Mouse (Mus musculus) macrophage (primary cell): ENCODE data around the gene Ppp2r5b. TPM values are rescaled to one million over a fixed set of nuclear protein-coding genes. Genes with fewer than 3 reads are reported as not detected.

Source experiments
- polyA plus RNA-seq: library from polyadenylated mRNA; stranded (reverse); fragments of 250-400 nt; gene quantifications from 3 replicates; pipeline ENCODE4 v1.2.4, GENCODE M21; 2018; ENCODE audit warnings: inconsistent platforms

Ppp2r5b gene
- polyA plus RNA-seq, 1 experiment from 2014 or later = 11.2 TPM

Other genes with a start within 250 kb of the Ppp2r5b start
- not detected in 3 replicates for gene Slc22a20, start 249.7 kb downstream of the Ppp2r5b start, polyA plus RNA-seq
- 49.5 to 59.9 TPM (median 56.3 TPM) in 3 replicates for gene Capn1, start 220.0 kb downstream of the Ppp2r5b start, polyA plus RNA-seq
- gene Syvn1, start 189.3 kb downstream of the Ppp2r5b start, polyA plus RNA-seq = 32.9 to 40.2 TPM (median 33.2 TPM) in 3 replicates
- 21.9 to 37.4 TPM (median 33.3 TPM) in 3 replicates for gene Mrpl49, start 178.1 kb downstream of the Ppp2r5b start, polyA plus RNA-seq
- 767 to 1,640 TPM (median 1,335 TPM) in 3 replicates for gene Fau, start 178.0 kb downstream of the Ppp2r5b start, polyA plus RNA-seq
- gene Znhit2, start 174.7 kb downstream of the Ppp2r5b start, polyA plus RNA-seq = 4.0 to 21.8 TPM (median 18.1 TPM) in 3 replicates
- gene Tm7sf2, start 167.5 kb downstream of the Ppp2r5b start, polyA plus RNA-seq = 4.6 to 21.1 TPM (median 17.5 TPM) in 3 replicates
- gene Vps51, start 158.6 kb downstream of the Ppp2r5b start, polyA plus RNA-seq = 20.2 to 48.8 TPM (median 37.7 TPM) in 3 replicates
- not detected in 3 replicates for gene Tmem262, start 155.8 kb downstream of the Ppp2r5b start, polyA plus RNA-seq
- gene Gm28374, start 153.6 kb downstream of the Ppp2r5b start, polyA plus RNA-seq = 0.26 TPM in 1 of 3 replicates, not detected in the others
- 28.7 to 39.1 TPM (median 33.7 TPM) in 3 replicates for gene Zfpl1, start 150.9 kb downstream of the Ppp2r5b start, polyA plus RNA-seq
- gene Cdca5, start 150.9 kb downstream of the Ppp2r5b start, polyA plus RNA-seq = 1.4 to 7.1 TPM (median 2.5 TPM) in 3 replicates
- gene AC131692.1, start 141.5 kb downstream of the Ppp2r5b start, polyA plus RNA-seq = 0.29 TPM in 1 of 3 replicates, not detected in the others
- gene Naaladl1, start 130.1 kb downstream of the Ppp2r5b start, polyA plus RNA-seq = not detected in 3 replicates
- 1.4 to 11.0 TPM (median 6.6 TPM) in 3 replicates for gene Sac3d1, start 117.2 kb downstream of the Ppp2r5b start, polyA plus RNA-seq
- 28.8 to 41.8 TPM (median 33.8 TPM) in 3 replicates for gene Snx15, start 107.6 kb downstream of the Ppp2r5b start, polyA plus RNA-seq
- gene Batf2, start 94.9 kb downstream of the Ppp2r5b start, polyA plus RNA-seq = 5.7 to 15.6 TPM (median 5.9 TPM) in 3 replicates
- gene Arl2, start 94.3 kb downstream of the Ppp2r5b start, polyA plus RNA-seq = 24.6 to 32.9 TPM (median 27.4 TPM) in 3 replicates
- 0.11 TPM in 1 of 3 replicates, not detected in the others for gene Majin, start 51.5 kb downstream of the Ppp2r5b start, polyA plus RNA-seq
- not detected in 3 replicates for gene Gpha2, start 9.5 kb downstream of the Ppp2r5b start, polyA plus RNA-seq
- 8.9 to 17.0 TPM (median 9.9 TPM) in 3 replicates for gene Atg2a, start 5.8 kb upstream of the Ppp2r5b start, polyA plus RNA-seq
- gene Ehd1, start 40.9 kb upstream of the Ppp2r5b start, polyA plus RNA-seq = 42.9 to 146 TPM (median 81.6 TPM) in 3 replicates
- gene Cdc42bpg, start 70.6 kb upstream of the Ppp2r5b start, polyA plus RNA-seq = 1.3 to 3.5 TPM (median 2.8 TPM) in 3 replicates
- 16.4 to 22.0 TPM (median 21.4 TPM) in 3 replicates for gene Men1, start 99.1 kb upstream of the Ppp2r5b start, polyA plus RNA-seq
- 6.8 to 15.8 TPM (median 8.5 TPM) in 3 replicates for gene Map4k2, start 105.3 kb upstream of the Ppp2r5b start, polyA plus RNA-seq
- gene Sf1, start 127.8 kb upstream of the Ppp2r5b start, polyA plus RNA-seq = 95.2 to 156 TPM (median 120 TPM) in 3 replicates
- gene Pygm, start 148.5 kb upstream of the Ppp2r5b start, polyA plus RNA-seq = 0.21 to 0.59 TPM (median 0.39 TPM) in 3 replicates
- gene Rasgrp2, start 163.5 kb upstream of the Ppp2r5b start, polyA plus RNA-seq = 5.2 to 12.2 TPM (median 11.4 TPM) in 3 replicates
- not detected in 3 replicates for gene Nrxn2, start 182.9 kb upstream of the Ppp2r5b start, polyA plus RNA-seq